Mouse (Mus musculus) intestine, postnatal 0 days (tissue): ENCODE results near the gene Suco. TPM values are rescaled to one million over a fixed set of nuclear protein-coding genes. Genes with fewer than 3 reads are reported as not detected.
A peak's percentile ranks its signal among the peaks of the same experiment; 100 is the strongest.

ENCODE experiments used
- ATAC-seq: fragments of 200-750 bp; cut with Nextera tagmentation; 2 replicates; pipeline ENCODE4 v1.8.0; 2017; ENCODE audit warnings: mild to moderate bottlenecking, moderate TSS enrichment, moderate library complexity
- H3K27ac ChIP-seq: fragments of 300-500 bp; sonication (generic); 2 replicates; pipeline ENCODE4 v1.5.1; 2014; ENCODE audit warnings: mild to moderate bottlenecking, low read depth, low read length, moderate library complexity
- H3K27me3 ChIP-seq: fragments of 300-500 bp; sonication (generic); replicated peaks from 2 replicates; pipeline ENCODE4 v1.6.1; 2014; ENCODE audit warnings: low read length, mixed read lengths; ENCODE audit not compliant: control insufficient read depth, insufficient read depth
- H3K36me3 ChIP-seq: fragments of 300-500 bp; sonication (generic); 2 replicates; pipeline ENCODE4 v1.6.1; 2014; ENCODE audit warnings: mild to moderate bottlenecking, moderate library complexity; ENCODE audit not compliant: control insufficient read depth, insufficient read depth
- H3K4me1 ChIP-seq: fragments of 300-500 bp; sonication (generic); replicated peaks from 2 replicates; pipeline ENCODE4 v1.6.1; 2014; ENCODE audit warnings: antibody characterized with exemption, low read length, mixed read lengths; ENCODE audit not compliant: control insufficient read depth, insufficient read depth
- H3K4me2 ChIP-seq: fragments of 300-500 bp; sonication (generic); replicated peaks from 2 replicates; pipeline ENCODE4 v1.6.1; 2014; ENCODE audit warnings: low read depth, mild to moderate bottlenecking, moderate library complexity
- H3K4me3 ChIP-seq: fragments of 300-500 bp; sonication (generic); 2 replicates; pipeline ENCODE4 v1.5.1; 2014; ENCODE audit warnings: low read depth, low read length
- H3K9ac ChIP-seq: fragments of 300-500 bp; sonication (generic); 2 replicates; pipeline ENCODE4 v1.6.1; 2014; ENCODE audit warnings: mild to moderate bottlenecking, low read depth, low read length
- H3K9me3 ChIP-seq: fragments of 300-500 bp; sonication (generic); 2 replicates; pipeline ENCODE4 v1.6.1; 2016; ENCODE audit warnings: mixed run types; ENCODE audit not compliant: control insufficient read depth
- CTCF ChIP-seq: sonication (generic); IDR thresholded peaks from 2 replicates; pipeline ENCODE4 v1.5.1; 2016; ENCODE audit warnings: low read depth, mild to moderate bottlenecking, control low read depth, antibody characterized with exemption, moderate library complexity
- WGBS: fragments of 180-500 bp; shearing (Covaris S2); extraction: QIAGEN DNeasy Blood & Tissue Kit; methylation state at CpG from one replicate; pipeline ENCODE4 v1.1.7; 2014; 5-methylcytosine and 5-hydroxymethylcytosine counted together
- polyA plus RNA-seq: library from polyadenylated mRNA; unstranded; fragments of >200 nt; fragmentation: Nextera tagmentation; extraction: Ambion mirVana; gene quantifications from 2 replicates; pipeline ENCODE4 v1.2.1, GENCODE M21; 2015

Suco gene
- polyA plus RNA-seq, 1 experiment from 2014 or later, result 43.1 TPM

DNA sequence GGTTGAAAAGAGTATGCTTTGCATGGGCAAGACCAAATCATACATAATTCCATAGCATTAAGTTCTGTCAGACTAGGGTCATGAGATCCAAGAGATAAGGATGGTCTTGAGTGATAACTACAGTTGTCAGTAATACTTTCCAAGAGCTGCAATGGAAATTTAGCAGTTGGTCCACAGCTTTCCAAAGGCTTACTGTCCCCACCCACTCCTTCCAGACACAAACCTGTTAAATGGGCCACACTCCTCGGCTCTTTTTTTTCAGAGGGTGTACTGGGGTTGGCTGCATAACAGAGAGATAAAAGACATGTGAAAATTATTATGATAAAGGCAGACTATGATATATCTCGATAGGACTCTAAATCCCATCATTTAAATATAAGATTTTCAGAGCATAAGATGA is 93.8 kb downstream of the Suco start:
- no peak for TF ChIP-seq CTCF
- no peaks in the 10 kb centered on the region for H3K27me3 ChIP-seq
- H3K4me1 ChIP-seq, result no peaks in the 10 kb centered on the region
- H3K4me2 ChIP-seq, result no peak overlapping the region
- WGBS, result 77% methylated on average over 2 of the region's 2 CpGs
- H3K9me3 ChIP-seq, result no peaks in the 10 kb centered on the region
- H3K4me3 ChIP-seq, result no peak overlapping the region
- no peak overlapping the region for H3K9ac ChIP-seq
- H3K27ac ChIP-seq, result no peak overlapping the region
- ATAC-seq, result no peak
- H3K36me3 ChIP-seq, result no peaks in the 10 kb centered on the region

DNA sequence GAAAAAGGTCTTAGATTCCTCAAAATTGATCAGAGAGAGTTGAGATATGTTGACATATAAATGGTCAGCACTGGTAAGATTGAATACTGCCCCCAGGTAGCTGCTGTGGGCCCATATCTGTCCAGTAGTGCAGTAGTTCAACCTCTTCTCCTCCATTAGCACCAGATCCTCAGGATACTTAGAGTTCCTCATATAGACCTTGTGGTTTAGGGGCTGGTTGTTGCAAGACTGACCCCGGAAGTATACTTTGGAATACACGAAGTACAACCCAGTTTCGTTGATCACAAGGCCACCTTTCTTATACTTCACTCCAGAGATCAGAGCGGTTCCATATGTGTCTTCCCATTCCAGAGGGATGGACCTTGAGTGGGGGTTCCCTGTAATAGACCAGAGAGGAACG is 94.9 kb downstream of the Suco start:
- ATAC-seq, result no peak
- no peaks in the 10 kb centered on the region for H3K36me3 ChIP-seq
- 86% methylated on average over 5 of the region's 5 CpGs for WGBS
- no peak overlapping the region for H3K4me3 ChIP-seq
- no peak overlapping the region for H3K4me2 ChIP-seq
- no peak for TF ChIP-seq CTCF
- no peak overlapping the region for H3K9ac ChIP-seq
- H3K4me1 ChIP-seq, result no peaks in the 10 kb centered on the region
- H3K27me3 ChIP-seq, result no peaks in the 10 kb centered on the region
- H3K27ac ChIP-seq, result no peak overlapping the region
- H3K9me3 ChIP-seq, result no peaks in the 10 kb centered on the region

DNA sequence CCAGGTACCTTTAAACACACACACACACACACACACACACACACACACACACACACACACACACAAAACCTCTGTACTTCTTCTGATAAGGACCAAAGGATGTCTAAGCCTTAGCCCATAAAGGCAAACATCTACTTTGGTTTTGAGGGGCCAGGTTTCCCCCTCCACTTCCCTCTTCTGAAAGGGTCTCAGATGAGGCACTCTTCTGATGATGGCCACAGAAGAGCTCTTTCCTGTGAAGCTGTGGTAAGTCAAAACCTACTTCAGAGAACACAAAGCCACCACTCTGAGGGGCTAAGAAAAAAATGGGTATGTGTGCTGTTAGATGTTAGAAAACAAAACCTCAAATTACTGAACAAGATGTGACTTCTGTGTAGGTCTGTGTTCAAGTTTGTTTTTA is 97.4 kb downstream of the Suco start:
- Histone ChIP-seq H3K9ac (no peak overlapping the region), H3K4me2 (no peak overlapping the region), H3K27ac (no peak overlapping the region), H3K4me3 (no peak overlapping the region), H3K36me3 (no peaks in the 10 kb centered on the region), H3K9me3 (no peaks in the 10 kb centered on the region), H3K27me3 (no peaks in the 10 kb centered on the region), H3K4me1 (no peaks in the 10 kb centered on the region)
- no peak for ATAC-seq
- no peak for TF ChIP-seq CTCF

DNA sequence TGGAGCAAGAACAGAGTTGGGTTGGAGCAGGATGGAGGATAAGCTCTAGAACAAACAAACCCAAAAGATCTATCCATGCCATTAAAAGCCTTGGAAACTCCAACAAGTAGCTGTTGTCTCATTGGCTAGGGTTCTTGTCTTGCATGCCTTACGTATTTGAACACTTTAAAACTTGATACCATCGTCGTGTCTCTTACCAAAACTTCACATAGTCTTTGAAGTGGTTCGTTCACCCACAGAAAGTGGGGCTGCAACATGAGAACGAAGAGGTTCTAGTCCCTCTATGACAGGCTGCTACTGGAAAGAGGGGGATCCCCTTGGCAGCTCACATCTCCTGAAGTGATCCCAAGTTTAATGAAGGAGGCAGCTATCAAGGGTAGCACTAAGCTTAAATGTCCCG is 101.3 kb downstream of the Suco start:
- Histone ChIP-seq H3K4me1 (no peaks in the 10 kb centered on the region), H3K36me3 (no peaks in the 10 kb centered on the region), H3K9ac (no peak overlapping the region), H3K4me3 (no peak overlapping the region), H3K27me3 (no peaks in the 10 kb centered on the region), H3K27ac (no peak overlapping the region), H3K9me3 (no peaks in the 10 kb centered on the region), H3K4me2 (no peak overlapping the region)
- TF ChIP-seq CTCF, result no peak
- ATAC-seq, result no peak
- WGBS, result 84% methylated on average over 6 of the region's 6 CpGs

DNA sequence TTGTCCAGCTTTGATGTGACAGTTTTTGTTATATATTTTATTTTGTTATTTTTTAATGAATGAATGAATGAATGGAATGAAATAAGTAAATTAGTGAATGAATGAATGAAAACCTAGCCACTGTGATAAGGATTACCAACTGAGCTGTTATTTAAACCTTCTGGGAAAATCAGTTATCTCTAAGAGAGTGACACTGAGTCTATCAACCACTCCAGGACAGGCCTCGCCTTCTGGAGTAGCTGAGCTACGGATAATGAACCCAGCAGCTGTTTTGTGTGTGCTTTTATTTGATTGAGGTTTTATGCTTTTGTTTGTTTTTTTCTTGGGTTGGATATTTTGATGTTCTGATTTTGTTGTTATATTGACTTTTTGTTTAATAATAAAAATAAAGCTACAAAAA is 105.2 kb downstream of the Suco start:
- H3K4me2 ChIP-seq, result no peak overlapping the region

DNA sequence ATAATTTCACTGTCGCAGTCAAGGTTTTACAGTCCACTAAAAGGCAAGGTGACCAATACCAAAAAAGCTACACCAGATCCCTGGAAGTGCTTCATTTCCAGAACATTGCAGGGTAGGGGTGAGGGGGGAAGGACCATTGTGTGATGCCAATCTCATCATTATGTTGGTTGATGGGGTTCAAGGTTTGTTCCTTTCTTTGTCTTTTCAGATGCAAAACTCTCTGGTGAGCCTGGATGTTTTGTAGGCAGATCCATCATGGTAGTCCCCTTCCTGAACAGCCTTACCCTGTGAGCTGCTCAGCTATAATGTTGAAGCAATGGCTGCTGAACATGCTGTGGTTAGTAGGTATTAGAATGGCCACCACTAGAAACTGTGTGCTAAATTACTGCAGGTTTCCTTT is 107.2 kb downstream of the Suco start:
- Histone ChIP-seq H3K9me3 (no peaks in the 10 kb centered on the region), H3K4me3 (no peak overlapping the region), H3K27me3 (no peaks in the 10 kb centered on the region), H3K4me2 (no peak overlapping the region), H3K4me1 (no peaks in the 10 kb centered on the region), H3K27ac (no peak overlapping the region), H3K9ac (no peak overlapping the region), H3K36me3 (no peaks in the 10 kb centered on the region)
- TF ChIP-seq CTCF, result no peak
- WGBS, result 91% methylated on average over 1 of the region's 1 CpGs
- ATAC-seq, result no peak

More for the DNA sequence above, 105.2 kb downstream of the Suco start:
- no peaks in the 10 kb centered on the region for H3K27me3 ChIP-seq
- no peaks in the 10 kb centered on the region for H3K4me1 ChIP-seq
- no peak overlapping the region for H3K9ac ChIP-seq
- ATAC-seq, result no peak
- no peak overlapping the region for H3K27ac ChIP-seq
- no peaks in the 10 kb centered on the region for H3K9me3 ChIP-seq
- H3K4me3 ChIP-seq, result no peak overlapping the region
- WGBS, result 47% methylated on average over 2 of the region's 2 CpGs
- no peak for TF ChIP-seq CTCF
- no peaks in the 10 kb centered on the region for H3K36me3 ChIP-seq

DNA sequence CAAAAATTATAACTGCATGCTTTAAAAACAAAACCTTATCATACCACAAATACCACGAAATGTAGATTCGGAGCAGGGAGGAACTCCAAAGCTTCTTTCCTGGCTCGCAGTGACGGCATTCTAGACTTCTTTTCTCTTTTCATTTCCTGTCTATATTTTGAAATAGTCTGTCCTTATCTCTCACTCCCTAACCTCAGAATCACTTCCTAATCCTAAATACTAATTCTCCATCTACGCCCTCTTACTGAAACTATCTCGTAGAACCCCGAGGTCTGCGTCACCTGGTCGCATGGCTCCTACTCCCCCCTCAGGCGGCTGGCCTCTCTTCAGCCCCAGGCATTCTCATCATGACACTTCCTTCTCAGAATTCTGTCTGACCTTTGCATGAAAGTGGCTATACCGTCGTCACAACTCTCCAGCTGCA is 109.4 kb downstream of the Suco start:
- 41% methylated on average over 12 of the region's 12 CpGs for WGBS
- Histone ChIP-seq H3K27me3 (no peaks in the 10 kb centered on the region), H3K27ac (peak overlapping the region; percentile 17; the same call in 1 of the 2 replicates), H3K4me1 (no peaks in the 10 kb centered on the region), H3K9ac (no peak overlapping the region), H3K9me3 (no peaks in the 10 kb centered on the region), H3K36me3 (no peaks in the 10 kb centered on the region), H3K4me2 (peak overlapping the region; percentile 50), H3K4me3 (0 out of 2 replicates have a peak overlapping the region, but pooled peaks have one; percentile 12)
- peak; percentile 97 for ATAC-seq
- peak; percentile 31; the same call in 1 of the 2 replicates for TF ChIP-seq CTCF
